Mouse (Mus musculus) liver, embryonic 16.5 days (tissue): ENCODE data around the gene Gimap5. TPM values are rescaled to one million over a fixed set of nuclear protein-coding genes. Genes with fewer than 3 reads are reported as not detected.

Source experiments
- ATAC-seq: fragments of 200-750 bp; cut with Nextera tagmentation; 2 replicates; pipeline ENCODE4 v1.8.0; 2017; ENCODE audit warnings: low read depth, mild to moderate bottlenecking, moderate number of reproducible peaks, moderate library complexity
- H3K27ac ChIP-seq: fragments of 300-500 bp; sonication (generic); 2 replicates; pipeline ENCODE4 v1.5.1; 2014; ENCODE audit warnings: mild to moderate bottlenecking, low read length
- H3K27me3 ChIP-seq: fragments of 300-500 bp; sonication (generic); 2 replicates; pipeline ENCODE4 v1.6.1; 2014; ENCODE audit warnings: low read depth, low read length, mixed read lengths; ENCODE audit not compliant: control insufficient read depth, insufficient read depth
- H3K36me3 ChIP-seq: fragments of 300-500 bp; sonication (generic); 2 replicates; pipeline ENCODE4 v1.6.1; 2014; ENCODE audit warnings: mild to moderate bottlenecking; ENCODE audit not compliant: control insufficient read depth, insufficient read depth
- H3K4me1 ChIP-seq: fragments of 300-500 bp; sonication (generic); 2 replicates; pipeline ENCODE4 v1.6.1; 2014; ENCODE audit warnings: low read depth, low read length, mixed read lengths; ENCODE audit not compliant: control insufficient read depth
- H3K4me2 ChIP-seq: fragments of 300-500 bp; sonication (generic); 2 replicates; pipeline ENCODE4 v1.6.1; 2014; ENCODE audit warnings: low read depth, low read length, mixed read lengths
- H3K4me3 ChIP-seq: fragments of 300-500 bp; sonication (generic); 2 replicates; pipeline ENCODE4 v1.5.1; 2014; ENCODE audit warnings: low read depth, mild to moderate bottlenecking, low read length
- H3K9ac ChIP-seq: fragments of 300-500 bp; sonication (generic); 2 replicates; pipeline ENCODE4 v1.6.1; 2014; ENCODE audit warnings: low read depth, low read length
- H3K9me3 ChIP-seq: fragments of 300-500 bp; sonication (generic); replicated peaks from 2 replicates; pipeline ENCODE4 v1.6.1; 2016; ENCODE audit warnings: low read length; ENCODE audit not compliant: control insufficient read depth
- WGBS: fragments of 180-500 bp; shearing (Covaris S2); extraction: QIAGEN DNeasy Blood & Tissue Kit; methylation state at CpG from one replicate; pipeline ENCODE4 v1.1.7; 2014; ENCODE audit not compliant: insufficient replicate concordance; 5-methylcytosine and 5-hydroxymethylcytosine counted together
- polyA plus RNA-seq: library from polyadenylated mRNA; unstranded; fragments of >200 nt; fragmentation: Nextera tagmentation; extraction: Ambion mirVana; gene quantifications from 2 replicates; pipeline ENCODE4 v1.2.1, GENCODE M21; 2015

Gene Gimap5
- polyA plus RNA-seq, 1 experiment from 2014 or later: 2.5 TPM

DNA sequence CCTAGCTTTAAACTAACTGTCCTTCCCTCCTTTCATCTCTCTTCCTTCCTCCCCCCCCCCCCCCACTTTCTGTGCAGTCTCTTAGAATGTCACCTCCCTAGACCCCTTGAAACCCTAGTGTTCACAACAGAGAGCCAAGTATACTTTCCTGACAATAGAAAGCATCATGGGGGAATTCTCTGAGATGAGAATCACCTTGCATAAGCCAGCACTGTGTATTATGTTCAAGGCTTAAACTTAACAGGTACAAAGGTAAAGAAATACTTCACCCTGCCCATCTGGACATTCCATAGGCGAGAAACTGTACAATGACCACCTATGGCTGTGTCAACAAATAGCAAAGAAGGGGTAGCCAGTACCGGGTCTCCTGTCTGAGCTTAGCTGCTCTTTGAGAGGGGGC is 507 bp upstream of the Gimap5 start:
- Histone ChIP-seq H3K36me3 (no peaks in the 10 kb centered on the region), H3K27me3 (no peaks in the 10 kb centered on the region), H3K4me2 (no peak overlapping the region), H3K4me3 (no peak overlapping the region), H3K9me3 (no peaks in the 10 kb centered on the region), H3K4me1 (peaks cover 7% of the 10 kb centered on the region), H3K9ac (no peak overlapping the region), H3K27ac (no peak overlapping the region)
- no peak for ATAC-seq
- WGBS: 24% methylated on average over 2 of the region's 2 CpGs

DNA sequence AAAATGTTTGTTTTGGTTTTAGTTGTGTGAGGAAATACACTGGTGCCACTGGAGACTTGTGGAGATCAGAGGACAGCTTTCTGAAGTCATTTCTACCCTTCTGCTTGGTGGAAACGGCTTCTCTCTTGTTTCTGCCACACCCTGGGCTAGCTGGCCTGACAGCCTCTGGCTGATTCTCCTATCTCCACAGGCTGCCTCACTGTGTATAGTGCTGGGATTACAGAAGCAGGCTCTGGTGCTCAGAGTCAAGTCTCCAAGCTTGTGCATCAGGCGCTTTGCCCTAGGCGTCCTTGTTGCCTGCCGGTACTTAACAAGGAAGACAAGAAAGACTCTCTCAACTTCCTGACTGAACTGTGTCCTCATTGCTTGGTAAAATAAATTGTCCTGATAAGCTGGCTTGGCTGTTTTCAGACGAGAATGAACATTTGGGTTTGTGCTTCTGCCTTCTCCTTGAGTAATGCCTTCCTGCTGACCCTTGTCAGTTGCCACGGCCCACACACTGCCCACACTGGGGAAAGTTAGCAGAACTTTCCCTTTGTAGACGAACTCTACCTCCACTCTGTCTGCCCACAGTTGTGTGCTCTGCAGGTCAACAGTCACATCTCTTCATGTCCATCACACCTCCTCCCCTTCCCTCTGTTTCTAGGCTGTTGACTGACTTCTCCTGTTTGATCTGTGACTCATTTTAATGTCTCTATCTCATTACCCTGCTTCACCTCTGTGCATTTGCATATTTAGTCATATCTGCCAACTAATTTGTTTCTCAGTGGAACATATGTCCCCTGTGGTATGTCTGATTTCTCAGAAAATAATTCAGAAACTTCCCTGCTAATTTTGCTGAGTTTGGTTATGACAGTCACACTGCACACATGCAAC is 1.3 kb downstream of the Gimap5 start:
- H3K4me3 ChIP-seq: no peak overlapping the region

DNA sequence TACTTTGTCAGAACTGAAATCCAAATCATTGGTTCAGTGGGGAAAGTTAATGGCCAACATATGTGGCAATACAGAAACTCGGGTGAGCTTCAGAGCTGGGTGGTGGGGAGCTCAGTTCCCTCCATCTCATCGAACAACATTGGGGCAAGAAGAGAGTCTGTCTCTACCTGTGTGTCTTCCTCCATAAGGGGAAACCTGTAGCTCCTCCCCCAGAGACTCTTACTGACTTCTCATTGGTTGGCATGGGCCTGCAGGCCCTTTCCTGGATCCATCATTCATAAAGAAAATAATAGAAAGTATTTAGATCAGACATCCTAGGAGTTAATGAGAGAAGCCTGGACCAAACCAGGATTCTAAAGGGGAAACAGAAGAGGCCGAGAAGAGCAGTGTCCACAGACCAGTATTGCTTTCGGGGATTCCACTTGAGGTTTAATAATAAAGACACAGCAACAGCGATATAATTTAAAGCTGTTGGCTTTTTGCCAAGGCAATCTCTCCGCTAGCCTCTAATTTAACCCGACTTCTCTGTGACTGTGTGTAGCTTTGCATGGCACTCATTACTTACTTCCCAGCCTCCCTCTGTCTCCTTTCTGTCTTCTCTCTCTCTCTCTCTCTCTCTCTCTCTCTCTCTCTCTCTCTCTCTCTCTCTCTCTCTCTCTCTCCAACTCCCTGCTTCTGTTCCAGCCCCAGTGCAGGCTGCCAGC is 17.7 kb downstream of the Gimap5 start:
- Histone ChIP-seq H3K4me1 (peaks cover 2% of the 10 kb centered on the region; the same call in 1 of the 2 replicates), H3K9me3 (no peaks in the 10 kb centered on the region), H3K4me3 (no peak overlapping the region), H3K36me3 (no peaks in the 10 kb centered on the region), H3K27me3 (no peaks in the 10 kb centered on the region), H3K27ac (no peak overlapping the region), H3K9ac (no peak overlapping the region), H3K4me2 (no peak overlapping the region)
- WGBS: 65% methylated on average over 7 of the region's 7 CpGs
- ATAC-seq: no peak

More for the DNA sequence above, 1.3 kb downstream of the Gimap5 start:
- no peak overlapping the region; the same call in 1 of the 2 replicates for H3K4me2 ChIP-seq
- no peak for ATAC-seq
- 16% methylated on average over 7 of the region's 7 CpGs for WGBS
- H3K4me1 ChIP-seq: peaks cover under 1% of the 10 kb centered on the region
- no peak overlapping the region for H3K9ac ChIP-seq
- H3K27me3 ChIP-seq: no peaks in the 10 kb centered on the region
- no peaks in the 10 kb centered on the region for H3K36me3 ChIP-seq
- no peak overlapping the region for H3K27ac ChIP-seq
- no peaks in the 10 kb centered on the region for H3K9me3 ChIP-seq

DNA sequence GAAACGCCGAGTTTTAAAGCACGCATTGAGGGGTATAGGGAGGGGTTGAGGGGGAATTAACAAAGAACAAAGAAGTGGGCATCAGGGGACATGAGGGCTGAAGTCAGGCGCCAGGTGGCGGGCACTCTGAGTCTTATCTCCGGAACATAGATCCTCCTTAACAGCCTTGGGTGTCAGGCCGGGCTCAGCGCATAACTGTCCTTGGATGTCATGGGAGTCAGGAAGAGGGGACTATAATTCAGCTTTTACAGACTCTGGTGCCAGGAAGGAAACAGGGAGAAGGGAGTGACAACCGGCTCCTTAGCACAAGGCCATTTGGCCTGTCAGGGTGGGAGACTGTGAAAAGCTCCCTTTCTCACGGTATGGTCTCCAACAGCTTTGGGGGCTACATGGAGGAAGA is 18.5 kb downstream of the Gimap5 start:
- 80% methylated on average over 10 of the region's 10 CpGs for WGBS
- Histone ChIP-seq H3K4me1 (peaks cover 2% of the 10 kb centered on the region; the same call in 1 of the 2 replicates), H3K36me3 (no peaks in the 10 kb centered on the region), H3K27ac (no peak overlapping the region), H3K27me3 (no peaks in the 10 kb centered on the region), H3K4me2 (no peak overlapping the region), H3K9me3 (no peaks in the 10 kb centered on the region), H3K4me3 (no peak overlapping the region), H3K9ac (no peak overlapping the region)
- ATAC-seq: no peak

DNA sequence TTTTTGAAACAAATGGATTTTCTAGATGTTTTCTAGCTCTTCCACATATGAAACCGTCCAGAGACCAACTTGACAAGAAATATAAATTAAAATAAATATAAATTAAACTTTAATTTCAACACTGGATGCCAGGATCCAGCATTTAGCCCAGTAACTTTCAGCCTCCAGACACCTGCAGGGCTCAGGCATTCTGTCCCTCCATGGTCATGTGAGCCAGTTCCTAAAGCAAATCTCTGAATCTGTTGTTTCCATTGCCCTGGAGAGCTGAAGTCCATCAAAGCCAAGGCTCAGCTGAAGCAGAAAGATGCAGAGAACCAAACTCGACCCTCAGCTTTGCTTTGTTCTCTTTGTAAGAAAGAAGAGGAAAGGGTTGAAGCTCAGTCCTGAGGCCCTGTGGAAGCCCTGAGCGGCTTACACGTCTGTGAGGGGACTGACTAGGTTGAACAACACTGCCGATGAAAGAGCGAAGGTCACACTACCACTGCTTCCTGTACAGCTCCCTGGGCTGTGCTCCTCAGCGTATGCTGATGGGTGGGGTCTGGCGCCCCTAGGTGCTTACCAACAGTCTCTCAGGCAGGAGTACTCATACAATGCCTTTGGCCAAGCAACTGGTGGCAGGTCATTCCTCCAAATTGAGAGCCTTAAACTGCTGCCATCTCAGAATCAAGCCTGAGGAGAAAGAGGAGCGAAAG is 22.3 kb downstream of the Gimap5 start:
- 31% methylated on average over 9 of the region's 9 CpGs for WGBS
- Histone ChIP-seq H3K27ac (no peak overlapping the region), H3K4me2 (no peak overlapping the region)

DNA sequence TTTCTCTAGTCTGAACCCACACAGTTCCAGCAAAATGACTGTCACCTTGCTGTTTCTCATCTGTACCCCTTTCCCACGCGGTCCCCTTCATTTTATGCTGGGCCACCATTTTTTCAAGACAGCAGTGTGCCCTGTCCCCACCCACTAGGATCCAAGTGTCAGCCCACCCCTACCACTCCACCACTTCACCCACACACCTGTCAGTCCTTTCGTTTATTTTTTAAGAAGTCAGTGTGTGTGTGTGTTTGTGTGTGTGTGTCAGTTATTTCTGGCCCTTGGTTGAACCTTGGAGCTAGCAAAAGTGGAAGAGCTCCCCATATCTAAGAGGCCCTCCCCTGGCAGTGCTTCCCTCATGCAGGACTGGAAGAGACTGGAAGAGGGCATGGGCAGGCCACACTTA is 22.9 kb downstream of the Gimap5 start:
- Histone ChIP-seq H3K4me2 (no peak overlapping the region), H3K4me1 (peaks cover 2% of the 10 kb centered on the region; the same call in 1 of the 2 replicates), H3K27ac (no peak overlapping the region), H3K4me3 (no peak overlapping the region), H3K9ac (no peak overlapping the region), H3K9me3 (no peaks in the 10 kb centered on the region), H3K27me3 (no peaks in the 10 kb centered on the region), H3K36me3 (no peaks in the 10 kb centered on the region)
- ATAC-seq: no peak
- 66% methylated on average over 3 of the region's 3 CpGs for WGBS

More for the DNA sequence above, 22.3 kb downstream of the Gimap5 start:
- no peaks in the 10 kb centered on the region for H3K27me3 ChIP-seq
- H3K9me3 ChIP-seq: no peaks in the 10 kb centered on the region
- H3K36me3 ChIP-seq: no peaks in the 10 kb centered on the region
- peaks cover 2% of the 10 kb centered on the region; the same call in 1 of the 2 replicates for H3K4me1 ChIP-seq
- no peak for ATAC-seq
- no peak overlapping the region for H3K4me3 ChIP-seq
- no peak overlapping the region for H3K9ac ChIP-seq

DNA sequence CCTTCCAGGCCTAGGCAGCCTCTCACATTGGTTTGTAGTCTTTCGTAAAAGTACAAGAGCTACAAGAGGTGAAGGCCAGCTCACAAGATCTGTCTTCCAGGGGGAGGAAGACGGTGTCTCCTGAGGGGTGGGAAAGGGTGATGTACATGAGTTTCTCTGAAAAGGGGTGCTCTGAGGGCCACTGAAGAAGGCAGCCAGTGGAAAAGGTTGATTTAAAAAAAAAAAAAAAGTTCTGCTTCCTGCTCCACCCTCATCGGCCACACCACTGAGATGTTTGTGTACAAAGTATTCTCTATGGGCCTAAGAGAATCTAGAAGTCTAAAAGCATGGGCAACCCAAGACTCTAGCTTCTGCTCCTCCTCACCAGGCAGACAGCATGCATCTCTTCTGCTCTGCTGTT is 24.7 kb downstream of the Gimap5 start, which contains the start of gene Gimap3:
Gene Gimap3, minus strand, starts transcription at position 156 of the 400 bp plus-strand sequence.
- no peak for ATAC-seq

DNA sequence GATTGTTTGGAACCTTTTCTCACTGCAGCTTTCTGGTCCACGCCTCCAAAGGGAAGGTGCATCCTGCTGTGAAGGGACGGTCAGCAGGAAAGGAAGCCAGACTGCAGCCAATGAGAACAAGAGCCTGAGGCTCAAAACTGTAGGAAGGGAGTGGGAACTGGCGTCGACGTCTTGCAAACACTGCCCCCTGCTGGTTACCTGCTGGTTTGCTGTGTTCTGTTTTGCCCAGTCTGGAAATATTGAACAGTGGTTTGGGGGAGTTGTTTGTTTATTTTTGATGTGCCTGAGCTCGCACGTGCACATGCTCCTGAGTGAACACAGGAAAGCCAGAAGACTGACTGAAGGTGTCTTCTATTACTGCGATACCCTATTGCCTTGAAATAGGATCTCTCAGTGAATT is 26.0 kb downstream of the Gimap5 start:
- H3K9ac ChIP-seq: no peak overlapping the region
- no peaks in the 10 kb centered on the region for H3K9me3 ChIP-seq
- H3K4me2 ChIP-seq: no peak overlapping the region
- no peaks in the 10 kb centered on the region for H3K27me3 ChIP-seq
- peak; percentile 27; the same call in 1 of the 2 replicates for ATAC-seq
- no peak overlapping the region for H3K4me3 ChIP-seq
- H3K4me1 ChIP-seq: peaks cover 2% of the 10 kb centered on the region; the same call in 1 of the 2 replicates
- no peak overlapping the region for H3K27ac ChIP-seq
- no peaks in the 10 kb centered on the region for H3K36me3 ChIP-seq
- 6% methylated on average over 8 of the region's 8 CpGs for WGBS

More for the DNA sequence above, 24.7 kb downstream of the Gimap5 start, which contains the start of gene Gimap3:
- no peaks in the 10 kb centered on the region for H3K36me3 ChIP-seq
- WGBS: 65% methylated on average over 3 of the region's 3 CpGs
- no peak within 1 kb of the TSS for H3K4me2 ChIP-seq
- no peaks in the 10 kb centered on the region for H3K27me3 ChIP-seq
- no peak within 1 kb of the TSS for H3K9ac ChIP-seq
- H3K9me3 ChIP-seq: no peaks in the 10 kb centered on the region
- H3K27ac ChIP-seq: no peak within 1 kb of the TSS
- H3K4me3 ChIP-seq: no peak within 1 kb of the TSS
- peaks cover 2% of the 10 kb centered on the region; the same call in 1 of the 2 replicates for H3K4me1 ChIP-seq
